Mouse (Mus musculus) spleen, postnatal 10 days (tissue): ENCODE results near the gene Pex19.

ENCODE experiments used
- DNase-seq, 2 experiments: peaks; one replicate each; pipeline ENCODE4 v3.0.0; 2021 to 2022; ENCODE audit warnings: low spot score in 2 of 2

Gene Pex19

GRCm38 (mm10) chr1:172133535-172133934 is 7.0 kb downstream of the Pex19 start:
- DNase-seq = no peak

- DNase-seq = no peak
Measured at GRCm38 (mm10) chr1:172134072-172134471, 7.5 kb downstream of the Pex19 start.

DNA sequence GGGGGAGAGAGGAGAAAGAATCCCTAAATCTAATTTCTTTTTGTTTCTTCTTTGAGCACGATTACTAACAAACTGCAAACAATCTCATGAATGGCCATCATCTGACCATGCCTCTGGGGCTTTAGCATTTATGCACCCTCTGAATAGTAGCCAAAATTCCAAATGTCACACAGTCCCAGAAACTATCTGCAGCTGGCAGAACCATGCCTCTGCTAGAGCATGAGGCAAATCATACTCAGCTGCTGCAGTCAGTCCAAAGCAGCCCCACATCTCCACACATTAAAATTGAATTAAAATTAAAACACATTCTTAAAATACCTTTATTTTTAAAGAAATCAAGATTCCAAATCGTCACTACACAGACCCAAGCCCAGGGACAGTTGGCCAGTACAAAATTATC is 13.6 kb downstream of the Pex19 start:
- DNase-seq = no peak

GRCm38 (mm10) chr1:172140825-172141224 is 14.3 kb downstream of the Pex19 start:
- no peak for DNase-seq

DNA sequence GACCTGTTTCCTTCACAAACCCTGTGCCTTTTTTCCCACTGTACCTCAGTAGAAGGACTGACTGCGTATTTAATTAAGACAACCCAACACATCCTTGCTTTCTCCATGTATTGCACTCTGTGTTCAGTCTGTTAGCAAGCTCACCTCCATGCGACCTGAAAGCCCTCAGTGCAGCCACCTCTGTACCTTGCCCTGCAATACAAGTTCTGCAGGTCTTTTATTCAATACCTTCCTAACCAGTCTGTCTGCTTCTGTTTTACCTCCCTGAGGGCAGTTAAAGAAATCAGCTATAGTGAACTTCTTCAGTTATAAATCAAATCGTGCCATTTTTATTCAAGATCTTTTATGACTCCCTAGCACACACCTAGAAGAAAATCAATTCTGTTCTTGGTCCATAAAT is 15.0 kb downstream of the Pex19 start:
- DNase-seq = no peak

DNA sequence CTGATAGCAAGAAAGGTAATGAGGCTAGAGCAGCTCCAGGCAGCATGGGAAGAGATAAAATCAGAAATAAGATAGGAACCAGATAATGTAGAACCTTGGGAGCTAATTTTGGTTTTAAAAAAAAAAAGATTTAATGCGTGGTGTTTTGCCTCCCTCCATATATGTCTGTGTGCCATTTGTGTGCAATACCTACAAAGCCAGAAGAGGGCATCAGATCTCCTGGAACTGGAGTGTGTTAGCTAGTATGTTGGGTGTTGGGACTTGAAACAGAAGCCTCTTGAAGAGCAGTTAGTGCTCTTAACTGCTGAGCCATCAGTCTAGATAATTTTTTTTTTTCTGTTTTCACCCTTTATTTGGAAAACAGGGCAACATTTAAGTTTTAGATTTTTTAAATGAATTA is 17.0 kb downstream of the Pex19 start:
- DNase-seq = peak in 1 of 2 experiments; percentile 72

DNA sequence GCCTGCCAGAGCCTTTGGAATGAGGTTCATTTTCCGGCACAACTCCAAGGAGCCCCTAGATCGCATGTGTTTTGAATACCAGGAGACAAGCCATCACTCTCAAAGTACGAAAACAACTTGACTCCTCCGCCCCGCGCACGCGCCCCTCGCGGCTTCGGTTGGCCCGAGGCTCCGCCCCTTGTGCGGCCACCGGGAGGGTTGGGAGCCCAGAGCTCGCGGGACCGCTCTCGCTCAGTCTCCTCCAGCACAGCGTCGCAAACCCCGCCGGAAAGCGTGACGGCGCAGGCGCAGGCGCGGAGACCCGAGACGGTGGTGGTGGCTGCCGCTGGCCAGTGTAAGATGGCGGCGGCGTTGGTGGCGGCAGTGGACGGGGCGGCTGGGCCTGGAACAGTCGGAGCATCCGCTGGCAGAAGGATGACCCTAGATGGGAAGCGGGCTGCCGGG is 21.3 kb downstream of the Pex19 start, which contains the start of gene Dcaf8:
Gene Dcaf8, plus strand, starts transcription at position 250 of the 444 bp plus-strand sequence.
- peak; percentile 96 to 99 for DNase-seq

- peak in 1 of 2 experiments; percentile 67 for DNase-seq
Measured at GRCm38 (mm10) chr1:172148279-172148954, 21.9 kb downstream of the Pex19 start.

- DNase-seq = peak in 1 of 2 experiments; percentile 30
Measured at GRCm38 (mm10) chr1:172148955-172149815, 22.6 kb downstream of the Pex19 start.

DNA sequence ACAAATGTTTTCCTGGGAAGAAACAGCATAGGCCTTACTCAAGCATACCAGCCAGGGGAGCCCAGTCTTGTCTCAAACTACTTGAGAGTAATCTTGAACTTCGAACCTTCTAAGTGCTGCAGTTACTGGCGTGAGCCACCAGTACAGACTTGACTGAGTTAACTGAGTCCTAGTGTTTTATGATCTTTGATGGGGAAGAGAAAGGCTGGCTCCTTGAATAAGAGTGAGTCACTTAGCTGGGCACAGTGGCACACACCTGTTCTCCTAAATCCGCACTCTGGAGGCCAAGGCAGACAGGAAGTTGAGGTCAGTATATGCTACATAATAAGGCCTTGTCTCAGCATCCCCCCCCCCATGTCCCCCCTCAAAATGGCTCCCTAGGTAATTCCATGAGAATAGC is 28.0 kb downstream of the Pex19 start:
- no peak for DNase-seq

DNA sequence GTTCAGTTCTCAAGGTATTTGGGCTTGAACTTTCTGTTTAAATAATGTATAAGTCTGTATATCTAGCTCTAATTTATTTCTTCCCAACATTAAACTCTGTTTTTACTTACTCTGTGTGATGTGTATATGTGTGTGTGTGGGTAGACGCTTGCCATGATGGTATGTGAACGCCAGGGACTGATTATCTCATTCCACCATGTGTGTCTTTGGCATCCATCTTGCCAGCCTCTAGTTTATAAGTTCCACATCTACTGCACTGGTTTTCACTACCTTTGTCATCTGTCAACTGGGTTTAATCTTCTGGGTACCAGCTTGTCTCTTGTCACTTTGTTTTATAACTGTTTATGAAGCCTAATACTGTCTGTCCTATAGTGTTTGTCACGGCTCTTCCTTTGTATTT is 29.0 kb downstream of the Pex19 start:
- no peak for DNase-seq

- no peak for DNase-seq
Measured at GRCm38 (mm10) chr1:172159970-172160369, 33.4 kb downstream of the Pex19 start.

DNA sequence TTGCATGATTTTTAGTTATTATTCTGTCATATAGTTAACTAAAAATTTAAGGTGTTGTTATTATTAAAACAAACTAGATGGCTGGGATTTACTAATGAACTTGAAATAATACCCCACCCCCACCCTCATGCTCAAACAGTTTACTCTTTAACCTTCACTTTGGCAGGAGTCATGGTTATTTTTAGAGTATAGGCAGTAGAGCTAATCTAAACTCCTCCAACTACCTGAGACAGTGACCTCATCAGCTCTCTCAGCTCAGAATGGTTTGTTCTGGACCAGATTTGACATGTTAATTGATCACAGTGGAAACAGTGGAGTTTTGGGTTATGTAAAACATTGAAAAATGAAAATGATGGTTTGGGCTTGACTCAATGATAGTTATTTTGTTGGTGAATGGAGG is 34.0 kb downstream of the Pex19 start:
- DNase-seq = no peak

DNA sequence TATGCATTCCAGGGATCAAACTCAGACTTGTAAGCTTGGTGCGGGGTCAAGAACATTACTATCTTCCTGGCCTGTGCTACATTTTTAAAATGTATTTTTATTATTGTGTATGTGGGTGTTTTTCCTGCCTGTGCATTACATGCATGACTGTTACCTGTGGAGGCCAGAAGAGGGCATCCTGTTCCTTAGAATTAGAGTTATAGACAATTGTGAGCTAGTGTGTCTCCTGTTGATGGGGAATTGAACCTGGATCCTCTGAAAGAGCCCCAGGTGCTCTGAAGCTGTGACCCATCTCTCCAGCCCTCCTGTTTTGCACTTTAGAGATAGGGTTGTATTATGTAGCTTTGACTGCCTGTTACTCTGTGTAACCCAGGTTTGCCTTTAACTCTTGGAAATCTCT is 35.5 kb downstream of the Pex19 start:
- DNase-seq = no peak

GRCm38 (mm10) chr1:172162959-172163358 is 36.4 kb downstream of the Pex19 start:
- DNase-seq = no peak

DNA sequence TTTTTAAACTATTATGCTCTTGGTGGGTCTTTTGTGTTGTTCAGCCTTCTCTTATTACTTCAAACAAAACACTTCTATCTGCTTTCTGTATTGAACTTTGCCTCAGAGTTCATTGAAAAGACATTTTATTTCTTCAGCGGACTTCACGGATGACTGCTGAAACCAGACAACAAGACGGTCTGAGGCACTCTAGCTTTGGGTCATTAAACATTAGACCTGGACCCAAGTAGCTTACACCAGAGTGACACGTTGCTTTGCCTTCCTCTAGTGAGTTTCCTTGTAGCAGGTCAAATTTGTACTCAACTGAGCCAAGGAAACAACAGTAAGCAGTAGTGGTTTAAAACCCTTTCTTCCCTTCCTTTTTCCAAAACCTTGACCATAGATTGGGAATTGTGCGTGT is 41.4 kb downstream of the Pex19 start:
- no peak for DNase-seq

- DNase-seq = no peak
Measured at GRCm38 (mm10) chr1:172169809-172170208, 43.3 kb downstream of the Pex19 start.

DNA sequence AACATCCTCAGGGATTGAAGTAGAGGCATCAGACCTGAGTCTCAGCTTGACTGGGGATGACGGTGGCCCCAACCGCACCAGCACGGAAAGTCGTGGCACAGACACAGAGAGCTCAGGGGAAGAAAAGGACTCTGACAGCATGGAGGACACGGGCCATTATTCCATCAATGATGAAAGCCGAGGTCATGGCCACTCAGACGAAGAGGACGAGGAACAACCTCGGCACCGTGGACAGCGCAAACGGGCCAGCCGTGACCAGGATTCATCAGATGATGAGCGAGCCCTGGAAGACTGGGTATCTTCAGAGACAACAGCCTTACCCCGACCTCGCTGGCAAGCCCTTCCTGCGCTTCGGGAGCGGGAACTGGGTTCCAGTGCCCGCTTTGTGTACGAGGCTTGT is 45.8 kb downstream of the Pex19 start:
- DNase-seq = no peak

GRCm38 (mm10) chr1:172173181-172173580 is 46.6 kb downstream of the Pex19 start:
- no peak for DNase-seq

- no peak for DNase-seq
Measured at GRCm38 (mm10) chr1:172177791-172178190, 51.2 kb downstream of the Pex19 start.

GRCm38 (mm10) chr1:172179102-172179501 is 52.5 kb downstream of the Pex19 start:
- DNase-seq = no peak

- DNase-seq = no peak
Measured at GRCm38 (mm10) chr1:172180881-172181280, 54.3 kb downstream of the Pex19 start.

DNA sequence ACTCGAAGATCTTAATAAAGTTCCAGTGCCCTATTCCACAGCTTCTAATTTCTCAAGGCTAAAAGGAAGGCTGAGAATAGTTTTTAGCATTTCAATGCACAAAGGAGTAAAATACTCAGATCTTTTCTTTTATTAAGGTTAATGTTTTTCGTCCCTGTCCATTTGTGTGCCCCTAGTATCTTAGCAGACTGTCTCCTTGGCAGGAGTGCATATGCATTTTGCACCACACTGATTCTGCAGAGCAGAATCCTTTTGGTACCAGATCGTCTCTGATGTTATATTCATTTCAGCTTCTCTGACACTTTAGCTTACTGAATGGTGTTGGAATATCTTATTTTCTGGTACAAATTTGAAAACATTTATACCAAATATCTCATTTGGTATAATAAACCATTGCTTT is 55.2 kb downstream of the Pex19 start:
- no peak for DNase-seq
